36 mouse cellular contexts compared by ENCODE assay signal in genomic region chr12:51831931-51832330, GRCm38 (mm10). TPM values are rescaled to one million over a fixed set of nuclear protein-coding genes. Genes with fewer than 3 reads are reported as not detected.
A peak's percentile ranks its signal among the peaks of the same experiment; 100 is the strongest.
DNase-seq lines count a peak whose midpoint lies in the region; ATAC-seq and TF ChIP-seq lines count a peak whose summit lies in the region.
"Had no signal": no experiment of that assay in that cellular context is flagged by ENCODE, and none has a peak within 500 bp of the region (broad histone marks: within the 10 kb centered on the region; RNA-seq: fewer than 3 reads in every experiment).

No protein-coding gene starts in this region.

- H3K9ac ChIP-seq in heart, embryonic 13.5 days = no peak overlapping the region
- peak overlapping the region; percentile 21 for H3K9ac ChIP-seq in liver, embryonic 14.5 days (replicated peaks)
- H3K9ac ChIP-seq: embryonic facial prominence, embryonic 15.5 days; intestine, embryonic 15.5 days; limb, embryonic 13.5 days; neural tube, embryonic 15.5 days; stomach, embryonic 15.5 days had no signal

- TF ChIP-seq CTCF in liver, embryonic 14.5 days (IDR thresholded peaks at IDR 0.05; ENCODE audit: low read depth) = no peak

- peak overlapping the region; percentile 85 for H3K4me2 ChIP-seq in heart, embryonic 13.5 days
- H3K4me2 ChIP-seq in liver, embryonic 14.5 days (ENCODE audit: low read depth) = peak overlapping the region; percentile 95
- H3K4me2 ChIP-seq: embryonic facial prominence, embryonic 15.5 days; intestine, embryonic 15.5 days; limb, embryonic 13.5 days; neural tube, embryonic 15.5 days; stomach, embryonic 15.5 days had no signal

- H3K4me1 ChIP-seq in erythroblast, embryonic 14.5 days (ENCODE audit: control insufficient read depth) = peaks cover 48% of the 10 kb centered on the region
- H3K4me1 ChIP-seq in heart, embryonic 13.5 days = peaks cover 19% of the 10 kb centered on the region
- H3K4me1 ChIP-seq in liver, embryonic 14.5 days (replicated peaks; ENCODE audit: control insufficient read depth in 2 of 2, insufficient read depth in 2 of 2, low read length in 1 of 2) = peaks cover 18 to 19% of the 10 kb centered on the region in 2 experiments
- H3K4me1 ChIP-seq: intestine, embryonic 15.5 days had no signal

- ATAC-seq in erythroblast, adult 5-6 weeks (replicated peaks; ENCODE audit: low FRiP score, poor library complexity, severe bottlenecking) = no peak
- ATAC-seq in heart, embryonic 13.5 days (ENCODE audit: extremely low read depth, insufficient number of reproducible peaks, low FRiP score, low TSS enrichment) = no peak
- ATAC-seq in liver, embryonic 14.5 days (ENCODE audit: insufficient read depth) = no peak
- ATAC-seq: activated CD4-positive, CD25-positive, alpha-beta regulatory T cell, adult 4 months; forebrain, embryonic 14.5 days; hindbrain, embryonic 16.5 days; intestine, embryonic 15.5 days had no signal

- intact Hi-C loops in left cerebral cortex, postnatal 25 days (cut with DNase I) = no loop called here

- no peak for DNase-seq in heart, adult 8-10 months (ENCODE audit: low spot score)
- DNase-seq in ZHBTc4 (ENCODE audit: low read depth, low spot score) = peak; percentile 38
- no peak for DNase-seq in liver, embryonic 14.5 days (ENCODE audit: low read depth in 3 of 3, low spot score in 3 of 3)
- no peak for DNase-seq in urinary bladder, postnatal 14 days (ENCODE audit: low spot score)
- no peak for DNase-seq in left cerebral cortex, postnatal 25 days (ENCODE audit: low spot score in 2 of 2)
- DNase-seq: adrenal gland, adult 2 months; adrenal gland, postnatal 36 days; cerebellum, adult 2 months; cerebellum, postnatal 25 days; gastrocnemius, postnatal 36 days; heart, adult 2 months; kidney, adult 2 months; kidney, postnatal 36 days; lung, adult 2 months; lung, postnatal 10 days; midbrain, embryonic 14.5 days; retina, postnatal 1 day; right cerebral cortex, postnatal 25 days; thymus, adult 18-20 months; thymus, postnatal 36 days had no signal

- TF ChIP-seq EP300 in liver, embryonic 14.5 days (IDR thresholded peaks at IDR 0.05; ENCODE audit: low read depth) = no peak

- WGBS in heart, embryonic 13.5 days = 80% methylated on average over 13 of the region's 13 CpGs
- 77% methylated on average over 13 of the region's 13 CpGs for WGBS in liver, embryonic 14.5 days (ENCODE audit: insufficient replicate concordance)

- no peaks in the 10 kb centered on the region for H3K9me3 ChIP-seq in erythroblast, embryonic 14.5 days (ENCODE audit: control insufficient read depth, low read length)
- H3K9me3 ChIP-seq in heart, embryonic 13.5 days = no peaks in the 10 kb centered on the region
- no peaks in the 10 kb centered on the region for H3K9me3 ChIP-seq in liver, embryonic 14.5 days (ENCODE audit: control insufficient read depth, low read length)
- H3K9me3 ChIP-seq: embryonic facial prominence, embryonic 10.5 days; embryonic facial prominence, embryonic 15.5 days; hindbrain, embryonic 10.5 days; intestine, embryonic 15.5 days; limb, embryonic 13.5 days; neural tube, embryonic 15.5 days; stomach, embryonic 15.5 days had no signal

- peak overlapping the region; percentile 100 for H3K4me3 ChIP-seq in erythroblast, embryonic 14.5 days (replicated peaks)
- no peak overlapping the region for H3K4me3 ChIP-seq in heart, embryonic 13.5 days
- H3K4me3 ChIP-seq in liver, embryonic 14.5 days (ENCODE audit: insufficient read depth in 1 of 2, low read depth in 2 of 2, low read length in 2 of 2) = no peak overlapping the region
- H3K4me3 ChIP-seq: embryonic facial prominence, embryonic 10.5 days; embryonic facial prominence, embryonic 15.5 days; heart, adult 2 months; hindbrain, embryonic 10.5 days; intestine, embryonic 15.5 days; layer of hippocampus, adult 2 months; left cerebral cortex, adult 2 months; limb, embryonic 13.5 days; neural tube, embryonic 15.5 days; stomach, embryonic 15.5 days had no signal

- no peaks in the 10 kb centered on the region for H3K27me3 ChIP-seq in erythroblast, embryonic 14.5 days (ENCODE audit: control insufficient read depth)
- no peaks in the 10 kb centered on the region for H3K27me3 ChIP-seq in heart, embryonic 13.5 days (replicated peaks)
- no peaks in the 10 kb centered on the region for H3K27me3 ChIP-seq in liver, embryonic 14.5 days (ENCODE audit: control insufficient read depth, insufficient read depth, low read length)
- H3K27me3 ChIP-seq: embryonic facial prominence, embryonic 15.5 days; intestine, embryonic 15.5 days; limb, embryonic 13.5 days; neural tube, embryonic 15.5 days; stomach, embryonic 15.5 days had no signal

- H3K36me3 ChIP-seq in erythroblast, embryonic 14.5 days (ENCODE audit: control insufficient read depth) = peaks cover 21% of the 10 kb centered on the region
- peaks cover 4% of the 10 kb centered on the region; the same call in 1 of the 2 replicates for H3K36me3 ChIP-seq in heart, embryonic 13.5 days
- peaks cover 8% of the 10 kb centered on the region; the same call in 1 of the 2 replicates for H3K36me3 ChIP-seq in liver, embryonic 14.5 days (replicated peaks; ENCODE audit: control insufficient read depth, insufficient read depth, low read depth)
- H3K36me3 ChIP-seq: embryonic facial prominence, embryonic 15.5 days; intestine, embryonic 15.5 days; limb, embryonic 13.5 days; neural tube, embryonic 15.5 days; stomach, embryonic 15.5 days had no signal

- H3K27ac ChIP-seq in heart, embryonic 13.5 days (replicated peaks) = no peak overlapping the region
- peak overlapping the region; percentile 94; the same call in 1 of the 2 replicates for H3K27ac ChIP-seq in liver, embryonic 14.5 days
- H3K27ac ChIP-seq: embryonic facial prominence, embryonic 10.5 days; embryonic facial prominence, embryonic 15.5 days; heart, adult 2 months; hindbrain, embryonic 10.5 days; intestine, embryonic 15.5 days; layer of hippocampus, adult 2 months; left cerebral cortex, adult 2 months; limb, embryonic 13.5 days; macrophage; neural tube, embryonic 15.5 days; stomach, embryonic 15.5 days had no signal

RNA-seq across cellular contexts. Expression of gene Hectd1, which starts 2.6 kb away (rescaled TPM):
- 0.40 and 0.52 TPM in 2 replicates for polyA plus RNA-seq in erythroblast, embryonic 14.5 days (2012)
- total RNA-seq in erythroblast, adult 5-6 weeks (2015; ENCODE audit: low replicate concordance) = 251 and 276 TPM in 2 replicates
- total RNA-seq in erythroblast, adult 5-6 weeks (2017; ENCODE audit: low replicate concordance) = 521 and 575 TPM in 2 replicates
- polyA plus RNA-seq in heart, embryonic 13.5 days (2015; fragmentation: Nextera tagmentation; extraction: Ambion mirVana) = 28.7 and 32.0 TPM in 2 replicates
- 10 to 100 TPM; 77.7 to 80.2 (median 79.4) TPM for total RNA-seq in heart, adult 8-10 months (2022)
- polyA plus RNA-seq in liver, embryonic 14.5 days (2012; rRNA removed) = 17.9 and 22.3 TPM in 2 replicates
- 22.1 and 25.2 TPM in 2 replicates for polyA plus RNA-seq in liver, embryonic 14.5 days (2014; fragmentation: Nextera tagmentation; extraction: Ambion mirVana)
- total RNA-seq in left cerebral cortex, postnatal 25 days (2021) = 10 to 100 TPM; 83.3 to 86.5 TPM
